Mouse (Mus musculus) ovary, adult 18-20 months (tissue): ENCODE results near the gene Pecr.
"Not testable (repeated sequence)": the region's sequence is repeated elsewhere in the genome, so short reads cannot be mapped to it uniquely, and the experiment has no call there.

Experiments used
- DNase-seq: peaks from one replicate; pipeline ENCODE4 v3.0.0; 2022; ENCODE audit warnings: low spot score, mixed read lengths

Pecr gene

DNA sequence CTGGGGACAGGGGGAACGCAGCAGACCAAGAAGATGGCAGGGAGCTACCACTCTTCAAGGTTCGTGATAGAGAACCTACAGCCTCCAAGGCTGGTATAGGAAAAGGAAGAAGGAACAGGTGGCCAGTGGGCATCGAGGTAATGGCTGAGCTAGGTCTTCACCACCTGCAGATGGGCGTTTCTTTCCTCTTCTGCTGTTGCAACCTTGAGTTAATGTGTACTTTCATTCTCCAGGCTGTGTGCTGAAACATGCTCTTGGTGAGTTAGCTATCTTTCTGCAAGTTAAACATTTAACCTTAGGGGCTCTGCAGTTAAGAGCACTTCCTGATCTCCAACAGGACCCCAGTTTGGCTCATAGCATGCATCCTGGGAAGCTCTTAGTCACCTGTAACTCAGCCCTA lies 3.8 kb upstream of the Pecr start:
- no peak for DNase-seq

DNA sequence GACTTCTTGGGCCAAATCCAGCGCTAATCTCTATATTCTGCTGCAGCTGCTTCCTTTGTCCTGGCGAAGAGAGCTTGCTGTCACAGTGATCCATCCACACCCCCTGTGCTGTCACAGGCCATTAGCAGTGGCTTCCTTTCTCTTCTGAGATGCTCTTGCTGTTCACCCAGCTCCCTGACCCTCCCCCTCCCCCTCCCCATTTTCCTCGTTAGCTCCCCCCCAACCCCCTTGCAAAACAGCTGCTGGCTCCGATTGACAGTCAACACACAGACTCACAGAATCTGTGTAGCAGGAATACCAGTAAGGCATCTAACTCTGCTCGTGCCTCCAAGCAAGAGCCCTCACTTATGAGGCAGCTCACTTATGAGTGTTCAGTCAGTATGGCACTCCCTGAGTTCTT lies 2.8 kb upstream of the Pecr start:
- DNase-seq: no peak

DNA sequence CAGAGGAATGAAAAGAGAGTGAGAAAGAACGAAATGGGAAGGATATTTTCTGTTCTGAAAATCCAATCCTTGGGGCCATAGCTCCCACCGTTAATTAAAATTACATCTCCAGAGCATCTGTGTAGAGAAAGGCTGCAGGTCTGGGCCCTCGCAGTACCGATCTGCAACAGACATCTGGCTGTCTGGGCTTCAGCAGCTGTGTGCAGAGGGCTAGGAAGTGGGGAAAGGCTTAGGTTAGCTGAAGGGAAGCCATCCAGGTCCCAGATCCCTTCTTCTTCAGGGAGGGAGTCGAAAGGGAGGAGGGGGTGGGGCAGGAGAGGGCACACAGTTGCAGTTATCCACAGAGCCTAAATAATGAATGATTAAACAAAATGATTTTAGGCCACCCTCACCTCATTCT lies 425 bp upstream of the Pecr start:
- DNase-seq: no peak

DNA sequence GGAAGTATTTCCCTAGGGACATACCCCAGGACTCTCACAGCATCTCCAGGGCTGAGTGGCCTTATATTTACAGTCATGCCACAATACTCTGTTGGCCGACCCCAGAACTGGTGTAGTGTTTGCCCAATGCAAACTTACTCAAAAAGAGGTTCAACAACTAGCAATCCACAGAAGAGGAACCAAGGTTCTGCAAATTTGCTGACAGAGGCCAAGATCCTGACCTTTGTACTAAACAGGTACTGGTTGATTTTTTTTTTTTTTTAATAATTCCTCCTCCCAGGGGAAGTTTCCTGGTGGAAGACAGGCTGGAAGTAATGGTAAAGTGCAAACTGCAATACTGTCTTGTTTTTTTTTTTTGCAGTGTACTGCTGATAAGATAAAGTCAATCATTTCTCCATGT lies 1.5 kb downstream of the Pecr start:
- DNase-seq: no peak

DNA sequence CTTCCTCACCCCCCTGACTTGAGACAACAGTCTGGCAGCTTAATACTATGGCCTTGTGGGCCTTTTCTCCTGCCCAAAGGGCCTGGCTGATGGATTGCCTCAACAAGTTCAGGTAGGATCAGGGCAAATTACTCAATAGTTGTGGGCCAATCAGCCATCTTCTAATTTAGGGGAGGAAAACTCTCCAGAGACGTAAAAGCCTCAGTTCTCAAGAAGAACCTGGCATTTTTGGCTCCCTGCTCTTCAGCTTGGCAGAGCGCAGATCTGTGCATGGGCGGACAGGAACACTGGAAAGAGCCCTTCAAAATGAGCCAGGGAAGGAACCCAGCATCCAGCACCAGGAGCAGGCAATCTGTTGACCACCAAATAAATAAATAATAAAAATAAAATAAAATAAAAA lies 6.0 kb downstream of the Pecr start:
- DNase-seq: no peak

DNA sequence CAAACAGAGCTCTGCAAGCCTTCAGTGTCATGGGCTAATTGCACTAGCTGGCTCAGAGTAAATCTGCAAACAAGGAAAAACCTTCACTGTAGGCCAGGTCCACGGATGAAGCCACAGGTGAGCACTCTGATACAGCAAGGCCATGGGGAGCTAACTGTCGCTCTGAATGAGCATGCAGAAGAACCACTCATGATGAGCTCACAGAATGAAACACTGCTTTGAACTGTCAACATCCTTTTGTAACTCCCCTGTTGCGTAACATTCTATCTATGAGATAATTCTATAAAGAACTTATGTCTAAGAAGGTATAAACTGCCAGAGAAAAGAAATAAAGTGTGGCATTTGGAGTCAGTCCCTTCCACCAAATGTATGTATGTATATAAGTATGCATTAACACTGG lies 21.0 kb downstream of the Pecr start:
- DNase-seq: no peak

DNA sequence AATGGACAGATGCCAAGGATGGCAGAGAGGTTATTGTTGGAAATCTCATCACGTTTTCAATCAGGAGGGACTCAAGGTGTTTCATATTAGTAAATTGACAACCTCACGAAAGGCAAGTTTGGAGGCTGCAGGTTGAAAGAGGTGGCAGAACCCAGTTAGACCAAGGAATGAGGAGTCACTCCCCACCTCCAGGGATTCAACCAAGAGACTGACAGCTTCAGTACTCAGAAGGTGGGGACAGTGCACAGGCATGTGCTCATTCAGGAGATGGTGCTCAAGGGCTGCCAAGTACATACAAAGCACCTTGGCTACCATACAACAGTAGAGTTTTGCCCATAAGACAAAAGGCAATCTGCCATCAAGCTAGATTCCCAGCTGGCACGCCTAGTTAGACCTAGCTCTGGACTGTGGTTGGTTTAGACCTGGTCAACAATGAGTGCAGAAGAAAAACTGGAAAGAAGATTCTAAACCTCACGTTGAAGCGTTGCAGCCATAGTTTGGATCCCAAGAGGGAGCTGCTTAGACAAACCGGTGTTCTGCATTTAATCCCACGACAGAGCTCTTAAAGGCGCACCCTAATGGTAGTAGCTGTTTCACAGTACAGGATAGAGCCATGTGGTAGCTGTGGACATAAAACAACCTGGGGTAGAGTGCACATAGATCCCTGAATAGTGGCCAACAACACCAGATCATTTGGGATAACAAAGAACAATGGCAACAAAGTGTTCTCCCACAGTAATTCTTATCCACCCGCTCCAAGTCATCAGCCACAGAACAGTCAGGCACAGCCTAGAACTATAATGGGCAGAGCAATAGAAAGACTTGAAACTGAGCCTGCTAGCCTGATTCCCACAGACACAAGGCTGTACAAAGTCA lies 27.5 kb downstream of the Pecr start:
- no peak for DNase-seq

DNA sequence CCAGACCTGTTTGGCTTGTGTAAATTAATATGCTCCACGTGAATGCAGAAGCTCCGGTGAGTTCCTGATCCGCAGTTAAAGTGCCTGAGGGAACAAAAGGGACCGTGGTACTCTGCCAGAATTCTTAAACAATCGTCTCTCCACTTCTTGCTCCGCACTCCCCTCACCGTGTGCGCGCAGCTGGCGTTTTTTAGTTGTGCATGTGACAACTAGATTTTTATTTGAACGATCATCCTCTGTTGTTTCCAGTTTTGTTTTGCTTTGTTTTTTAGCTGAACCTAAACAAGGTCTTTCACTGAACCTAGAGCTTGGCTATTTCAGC lies 28.3 kb downstream of the Pecr start:
- DNase-seq: no peak

DNA sequence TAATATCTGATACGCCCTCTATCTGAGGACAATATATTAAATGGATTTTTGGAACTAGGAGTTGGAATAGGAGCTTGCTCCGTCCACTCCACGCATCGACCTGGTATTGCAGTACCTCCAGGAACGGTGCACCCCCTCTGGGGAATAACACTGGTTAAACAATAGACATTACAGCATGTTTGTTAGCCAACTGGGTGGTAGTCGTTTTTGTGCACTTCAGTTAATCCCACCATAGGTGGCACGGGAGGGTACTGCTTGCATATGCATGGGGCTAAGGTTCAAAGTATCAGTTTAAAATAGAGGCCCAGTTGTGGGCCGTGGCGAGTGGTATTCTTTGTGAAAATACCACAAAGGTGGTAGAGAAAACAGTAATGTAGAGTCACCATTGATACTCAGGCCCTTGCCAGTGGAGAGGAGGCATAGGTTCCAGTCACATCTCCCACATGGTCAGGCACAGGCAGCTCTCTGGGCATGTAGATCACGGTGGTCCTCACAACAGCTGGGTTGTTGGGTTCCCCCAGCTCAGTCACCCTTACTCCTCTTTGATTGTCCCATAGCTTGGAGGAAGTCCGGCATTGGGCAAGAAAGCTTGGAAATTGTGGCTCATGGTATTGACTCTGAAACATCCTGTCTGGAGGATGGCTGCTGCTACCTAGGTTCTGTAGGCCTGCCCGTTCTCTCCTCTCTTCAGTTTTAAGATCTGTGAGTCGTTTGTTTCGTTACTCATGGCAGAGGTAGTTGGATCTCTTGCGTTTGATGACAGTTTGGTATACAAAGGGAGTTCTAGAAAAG lies 28.9 kb downstream of the Pecr start:
- peak; percentile 61 for DNase-seq

DNA sequence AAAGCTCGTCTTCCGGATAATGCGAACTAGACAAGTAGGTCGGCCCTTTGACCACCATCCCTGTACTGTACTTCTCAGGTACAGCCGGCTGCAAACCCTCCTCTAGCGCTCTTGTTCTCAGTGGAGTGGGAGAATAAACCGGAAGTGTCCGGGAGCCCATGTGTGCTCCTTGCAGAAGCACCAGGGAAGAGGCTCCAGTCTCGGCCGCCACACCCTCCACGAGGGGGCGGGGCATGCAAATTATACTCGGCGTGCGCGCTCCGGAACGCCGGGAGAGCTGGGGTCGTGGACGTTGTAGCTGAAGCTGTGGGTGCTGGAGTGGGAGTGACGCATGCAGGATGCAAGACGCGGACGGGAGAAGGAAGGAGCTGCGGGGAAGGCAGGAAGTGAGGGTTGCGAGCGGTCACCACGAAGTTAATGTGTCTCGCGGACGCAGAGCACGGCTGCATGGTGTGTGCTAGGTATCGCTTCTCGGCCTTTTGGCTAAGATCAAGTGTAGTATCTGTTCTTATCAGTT lies 29.5 kb downstream of the Pecr start:
- peak; percentile 88 for DNase-seq

DNA sequence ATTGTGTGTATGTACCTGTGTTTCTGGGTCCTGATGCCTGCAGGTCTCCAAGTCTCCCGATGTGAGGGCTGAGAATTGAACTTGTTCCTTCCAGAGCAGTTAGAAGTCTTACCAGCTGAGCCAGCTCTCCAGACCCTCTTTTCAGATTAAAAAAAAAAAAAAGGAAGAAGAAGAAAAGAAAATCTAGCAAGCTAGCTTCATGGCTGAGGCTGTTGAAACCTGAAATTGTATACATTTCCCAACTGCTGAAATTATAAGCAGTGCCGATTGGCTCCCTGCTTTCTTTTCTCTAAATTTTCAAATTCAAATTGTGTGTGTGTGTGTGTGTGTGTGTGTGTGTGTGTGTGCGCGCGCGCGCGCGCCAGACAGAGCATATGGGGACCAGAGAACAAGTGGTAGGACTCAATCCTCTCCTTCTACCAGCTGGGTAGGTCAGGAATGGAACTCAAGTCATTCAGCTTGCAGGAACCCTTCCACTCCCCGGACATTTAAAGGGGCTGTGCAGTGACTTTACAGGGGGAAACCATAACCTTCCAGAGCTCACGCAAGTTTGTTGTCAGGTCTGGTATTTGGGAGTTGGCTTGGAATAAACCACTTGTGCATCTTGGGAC lies 30.1 kb downstream of the Pecr start:
- no peak for DNase-seq

DNA sequence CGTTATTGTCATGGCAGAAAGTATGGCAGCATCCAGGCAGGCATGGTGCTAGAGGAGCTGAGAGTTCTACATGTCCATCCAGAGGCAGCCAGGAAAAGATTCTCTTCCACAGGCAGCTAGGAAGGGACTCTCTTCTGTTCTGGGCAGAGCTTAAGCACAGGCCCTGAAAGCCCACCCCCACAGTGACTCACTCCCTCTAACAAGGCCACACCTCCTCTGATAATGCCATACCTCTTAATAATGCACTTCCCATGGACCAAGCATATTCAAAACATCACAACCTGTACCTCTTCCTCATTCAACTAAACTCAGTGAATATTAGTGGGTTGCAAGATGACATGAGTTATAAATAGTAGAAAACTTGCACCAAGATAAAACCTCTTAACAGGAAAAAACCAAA lies 32.3 kb downstream of the Pecr start:
- DNase-seq: no peak

DNA sequence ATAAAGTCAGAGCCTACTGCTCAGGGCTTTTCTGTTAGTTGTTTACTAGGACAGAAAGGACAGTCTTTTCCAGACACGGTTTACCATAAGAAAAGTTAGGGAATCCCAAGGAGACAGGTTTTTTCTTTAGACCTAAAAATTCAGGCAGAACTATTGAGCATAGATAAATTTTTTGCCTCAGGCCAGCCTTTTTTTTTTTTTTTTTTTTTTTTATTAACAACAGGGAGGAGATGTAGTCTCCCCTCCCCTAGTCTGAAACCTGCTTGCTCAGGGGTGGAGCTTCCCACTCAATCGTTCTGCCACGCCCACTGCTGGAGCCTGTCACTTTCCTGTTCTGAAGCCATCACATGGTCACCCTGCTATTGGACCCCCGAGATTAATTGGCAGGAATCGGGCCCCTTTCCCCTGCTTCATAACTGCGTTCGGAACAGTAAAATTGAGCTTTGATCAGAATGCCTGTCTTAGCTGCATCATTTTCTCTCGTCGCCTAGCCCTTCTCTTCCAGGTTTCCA lies 35.8 kb downstream of the Pecr start:
- DNase-seq: not testable (repeated sequence)

DNA sequence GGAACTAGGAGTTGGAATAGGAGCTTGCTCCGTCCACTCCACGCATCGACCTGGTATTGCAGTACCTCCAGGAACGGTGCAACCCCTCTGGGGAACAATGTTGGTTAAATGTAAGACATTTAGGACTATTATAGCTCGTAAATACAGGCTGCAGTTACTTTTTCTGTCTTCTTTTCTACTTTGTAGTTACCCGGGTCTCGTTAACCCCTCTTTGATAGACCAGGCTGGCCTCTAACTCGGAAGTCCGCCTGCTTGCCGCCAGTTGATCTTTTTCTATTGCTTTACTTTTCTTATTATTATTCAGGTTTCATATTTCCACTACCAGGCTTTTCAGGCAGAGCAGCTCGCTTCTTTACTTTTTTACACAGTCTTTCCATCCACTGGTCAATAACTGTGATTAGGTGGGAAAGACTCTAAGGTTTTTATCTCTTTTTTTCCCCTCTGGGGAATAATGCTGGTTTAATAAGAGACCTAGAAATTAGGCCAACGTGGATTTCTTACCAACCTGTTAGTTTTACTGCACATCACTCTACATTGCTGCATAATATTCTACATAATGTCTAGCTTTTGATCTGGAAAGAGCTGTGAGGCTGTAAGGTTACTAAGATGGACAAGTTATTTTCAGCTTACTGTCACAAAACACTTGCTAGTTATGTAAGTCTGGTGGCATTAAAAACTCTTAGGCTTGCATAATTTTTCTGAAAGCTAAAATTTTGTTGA lies 39.6 kb downstream of the Pecr start:
- no peak for DNase-seq

DNA sequence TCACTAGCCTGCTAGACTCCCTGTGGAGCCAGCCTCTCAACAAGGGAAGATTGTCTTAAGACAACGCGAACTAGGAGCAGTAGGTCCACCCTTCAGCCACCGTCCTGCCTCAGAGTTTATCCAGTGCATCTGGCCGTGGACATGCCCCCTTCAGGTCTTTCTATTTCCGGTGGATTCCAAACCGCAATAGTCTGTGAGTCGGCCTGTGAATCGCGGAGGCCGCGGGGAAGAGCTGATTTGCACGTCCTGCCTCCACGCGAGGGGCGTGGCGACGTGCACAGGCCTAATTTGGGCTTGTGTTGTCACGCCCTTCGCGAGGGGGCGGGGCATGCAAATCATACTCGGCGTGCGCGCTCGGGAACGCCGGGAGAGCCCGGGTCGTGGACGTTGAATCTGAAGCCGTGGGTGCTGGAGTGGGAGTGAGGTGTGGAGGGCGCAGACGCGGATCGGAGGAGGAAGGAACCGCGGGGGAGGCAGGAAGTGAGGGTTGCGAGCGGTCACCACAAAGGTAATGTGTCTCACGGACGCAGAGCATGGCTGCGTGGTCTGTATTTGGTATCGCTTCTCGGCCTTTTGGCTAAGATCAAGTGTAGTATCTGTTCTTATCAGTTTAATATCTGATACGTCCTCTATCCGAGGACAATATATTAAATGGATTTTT lies 40.3 kb downstream of the Pecr start:
- DNase-seq: peak; percentile 93

DNA sequence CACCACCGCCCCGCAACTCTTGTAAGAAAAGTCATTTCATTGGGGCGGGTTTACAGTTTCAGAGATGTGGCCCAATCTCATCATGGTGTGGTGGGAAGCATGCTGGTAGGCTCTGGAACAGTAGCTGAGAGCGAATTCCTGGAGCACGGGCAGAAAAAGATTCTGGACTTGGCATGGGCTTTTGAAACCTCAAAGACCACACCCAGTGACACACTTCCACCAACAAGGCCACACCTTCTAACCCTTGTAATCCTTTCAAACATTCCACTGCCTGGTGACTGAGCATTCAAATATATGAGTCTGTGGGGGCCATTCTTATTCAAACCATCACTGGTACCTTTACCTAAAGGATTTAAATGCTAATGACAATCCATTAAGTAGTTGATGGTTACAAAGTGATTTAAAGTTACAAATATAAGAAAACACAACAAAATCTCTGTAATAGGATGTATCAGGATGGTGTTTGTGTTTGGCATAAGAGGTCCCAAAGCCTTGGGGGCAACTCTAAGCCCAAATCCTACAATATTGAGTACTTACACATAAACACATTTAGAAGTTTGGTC lies 41.5 kb downstream of the Pecr start:
- DNase-seq: no peak

DNA sequence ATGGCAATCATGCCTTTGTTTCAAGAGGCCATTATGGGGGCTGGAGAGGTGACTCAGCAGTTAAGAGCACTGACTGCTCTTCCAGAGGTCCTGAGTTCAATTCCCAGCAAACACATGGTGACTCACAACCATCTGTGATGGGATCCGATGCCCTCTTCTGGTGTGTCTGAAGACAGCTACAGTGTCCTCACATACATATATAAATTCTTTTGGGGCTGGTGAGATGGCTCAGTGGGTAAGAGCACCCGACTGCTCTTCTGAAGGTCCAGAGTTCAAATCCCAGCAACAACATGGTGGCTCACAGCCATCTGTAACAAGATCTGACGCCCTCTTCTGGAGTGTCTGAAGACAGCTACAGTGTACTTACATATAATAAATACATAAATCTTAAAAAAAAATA lies 45.0 kb downstream of the Pecr start:
- DNase-seq: not testable (repeated sequence)

DNA sequence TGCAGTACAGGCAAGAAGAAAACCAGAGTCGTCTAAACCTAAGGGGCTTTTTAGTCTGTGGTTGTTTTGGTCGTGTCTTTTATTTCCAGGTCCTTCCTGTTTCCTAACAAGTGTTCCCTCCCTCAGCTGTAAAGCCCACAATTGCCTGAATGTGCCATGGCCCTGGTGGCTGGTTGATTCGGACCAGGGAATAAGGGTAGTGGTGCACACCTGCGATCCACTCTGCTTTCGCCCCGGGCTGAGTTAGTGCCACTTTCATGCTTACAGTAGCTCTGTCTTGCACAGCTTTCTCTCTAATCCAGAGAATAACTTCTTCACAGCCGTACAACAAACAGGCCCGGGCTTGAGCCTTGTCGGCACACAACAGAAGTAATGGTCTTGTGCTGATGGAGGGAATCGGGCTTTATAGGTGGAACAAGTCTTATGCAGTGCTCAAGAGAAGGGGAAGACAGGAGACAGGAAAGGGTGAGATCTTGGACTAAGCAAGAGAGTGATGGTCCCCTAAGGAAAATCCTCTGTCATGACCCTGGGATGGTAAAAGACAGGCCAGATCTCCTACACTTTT lies 46.0 kb downstream of the Pecr start:
- no peak for DNase-seq

DNA sequence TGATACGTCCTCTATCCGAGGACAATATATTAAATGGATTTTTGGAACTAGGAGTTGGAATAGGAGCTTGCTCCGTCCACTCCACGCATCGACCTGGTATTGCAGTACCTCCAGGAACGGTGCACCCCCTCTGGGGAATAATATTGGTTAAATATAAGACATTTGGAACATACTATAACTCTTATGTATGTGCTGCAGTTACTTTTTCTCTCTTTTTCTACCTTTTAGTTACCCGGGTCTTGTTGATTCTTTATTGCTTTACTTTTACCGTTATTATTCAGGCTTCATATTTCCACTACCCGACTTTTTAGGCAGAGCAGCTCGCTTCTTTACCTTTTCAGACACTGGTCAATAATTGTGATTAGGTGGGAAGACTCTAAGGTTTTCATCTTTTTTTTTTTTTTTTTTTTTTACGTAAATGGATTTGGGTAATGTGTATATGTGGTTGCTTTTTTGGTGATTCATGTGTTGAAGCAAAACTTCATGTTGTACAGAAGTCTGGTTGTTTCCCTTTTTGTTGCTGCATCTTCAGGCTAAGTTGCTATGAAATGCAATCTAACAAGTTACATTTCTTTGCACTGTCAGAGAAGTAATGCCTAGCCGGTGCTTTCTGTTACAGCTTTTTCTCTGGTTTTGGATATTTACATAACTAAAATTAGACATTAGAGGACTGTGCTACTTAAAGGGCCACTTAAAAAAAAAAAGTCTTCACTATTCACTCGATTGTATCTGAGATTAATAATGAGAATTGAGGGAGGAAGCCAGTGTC lies 46.9 kb downstream of the Pecr start:
- DNase-seq: no peak
